Mouse (Mus musculus) gastrocnemius, adult 2 months (tissue): ENCODE results near the gene Mtnr1a. TPM values are rescaled to one million over a fixed set of nuclear protein-coding genes. Genes with fewer than 3 reads are reported as not detected.
A peak's percentile ranks its signal among the peaks of the same experiment; 100 is the strongest.
"Not testable (repeated sequence)": the region's sequence is repeated elsewhere in the genome, so short reads cannot be mapped to it uniquely, and the experiment has no call there.

Experiments used
- DNase-seq: peaks from one replicate; pipeline ENCODE4 v3.0.0; 2022
- H3K27ac ChIP-seq: fragments of 200-600 bp; 2 replicates; pipeline ENCODE4 v1.8.1; 2022; ENCODE audit warnings: mild to moderate bottlenecking
- H3K4me3 ChIP-seq: fragments of 200-600 bp; 2 replicates; pipeline ENCODE4 v1.8.1; 2022; ENCODE audit warnings: mild to moderate bottlenecking, moderate library complexity
- CTCF ChIP-seq: fragments of 200-600 bp; IDR thresholded peaks from 2 replicates; pipeline ENCODE4 v1.8.1; 2022; ENCODE audit warnings: antibody characterized with exemption, mild to moderate bottlenecking, moderate library complexity
- intact Hi-C: fragments of 180-260 bp; cut with DNase I; formaldehyde crosslinking; loops from one replicate; pipeline ENCODE4 v1.15.1; 2025
- total RNA-seq, 2 experiments: library from RNA; stranded (reverse); gene quantifications; 2 replicates each; pipeline ENCODE4 v1.2.3; 2021

The Mtnr1a gene
- total RNA-seq, 2 experiments from 2014 or later: not detected

GRCm38 (mm10) chr8:45060083-45060482, 8.9 kb upstream of the Mtnr1a start:
- Histone ChIP-seq H3K4me3 (no peak overlapping the region), H3K27ac (no peak overlapping the region)
- DNase-seq: no peak
- intact Hi-C loops: no loop called here
- TF ChIP-seq CTCF: no peak

GRCm38 (mm10) chr8:45062311-45062710, 6.6 kb upstream of the Mtnr1a start:
- TF ChIP-seq CTCF: no peak
- no peak overlapping the region for H3K27ac ChIP-seq
- DNase-seq: no peak
- no peak overlapping the region for H3K4me3 ChIP-seq
- intact Hi-C loops: no loop called here

GRCm38 (mm10) chr8:45062982-45063924, 5.7 kb upstream of the Mtnr1a start:
- intact Hi-C loops: no loop called here
- no peak overlapping the region for H3K27ac ChIP-seq
- TF ChIP-seq CTCF: no peak
- no peak overlapping the region for H3K4me3 ChIP-seq
- no peak for DNase-seq

- Histone ChIP-seq H3K27ac (no peak overlapping the region), H3K4me3 (no peak overlapping the region)
- intact Hi-C loops: no loop called here
- no peak for DNase-seq
- TF ChIP-seq CTCF: no peak
These were observed 4.6 kb upstream of the Mtnr1a start for GRCm38 (mm10) chr8:45064197-45064869.

- H3K4me3 ChIP-seq, H3K27ac ChIP-seq, intact Hi-C loops, DNase-seq: not testable (repeated sequence)
These were observed 3.5 kb upstream of the Mtnr1a start for GRCm38 (mm10) chr8:45065391-45065790.

- Histone ChIP-seq H3K27ac (no peak overlapping the region), H3K4me3 (no peak overlapping the region)
- no peak for TF ChIP-seq CTCF
- intact Hi-C loops: no loop called here
- DNase-seq: no peak
These were observed 2.0 kb downstream of the Mtnr1a start for GRCm38 (mm10) chr8:45070949-45071348.

GRCm38 (mm10) chr8:45080850-45081249, 11.9 kb downstream of the Mtnr1a start:
- Histone ChIP-seq H3K4me3 (no peak overlapping the region), H3K27ac (no peak overlapping the region)
- TF ChIP-seq CTCF: no peak
- intact Hi-C loops: no loop called here
- no peak for DNase-seq

- TF ChIP-seq CTCF: no peak
- intact Hi-C loops: no loop called here
- DNase-seq: no peak
- no peak overlapping the region for H3K27ac ChIP-seq
- H3K4me3 ChIP-seq: no peak overlapping the region
These were observed 24.7 kb downstream of the Mtnr1a start for GRCm38 (mm10) chr8:45093599-45093998.

GRCm38 (mm10) chr8:45109371-45110063, 40.6 kb downstream of the Mtnr1a start:
- intact Hi-C loops: no loop called here
- Histone ChIP-seq H3K27ac (no peak overlapping the region), H3K4me3 (peak overlapping the region; percentile 35; the same call in 1 of the 2 replicates)
- DNase-seq: no peak
- TF ChIP-seq CTCF: no peak

GRCm38 (mm10) chr8:45110064-45110812, 41.3 kb downstream of the Mtnr1a start:
- DNase-seq: no peak
- no peak for TF ChIP-seq CTCF
- intact Hi-C loops: no loop called here
- Histone ChIP-seq H3K4me3 (peak overlapping the region; percentile 35), H3K27ac (no peak overlapping the region)

- intact Hi-C loops: no loop called here
- no peak overlapping the region for H3K27ac ChIP-seq
- TF ChIP-seq CTCF: no peak
- no peak overlapping the region for H3K4me3 ChIP-seq
- no peak for DNase-seq
These were observed 41.8 kb downstream of the Mtnr1a start for GRCm38 (mm10) chr8:45110813-45111104.

- Histone ChIP-seq H3K27ac (no peak overlapping the region), H3K4me3 (no peak overlapping the region)
- no peak for TF ChIP-seq CTCF
- no peak for DNase-seq
- intact Hi-C loops: no loop called here
These were observed 42.9 kb downstream of the Mtnr1a start for GRCm38 (mm10) chr8:45111820-45112219.
